Mouse (Mus musculus) MEL (cell line): ENCODE measurements around the gene Cd44. TPM values are rescaled to one million over a fixed set of nuclear protein-coding genes. Genes with fewer than 3 reads are reported as not detected.

ENCODE experiments used
- DNase-seq: peaks from one replicate; pipeline ENCODE4 v3.0.0; 2011; ENCODE audit warnings: low read depth, low spot score
- H3K27ac ChIP-seq: 2 replicates; pipeline ENCODE4 v1.5.1; 2012; ENCODE audit warnings: low read depth, mild to moderate bottlenecking, control low read depth, low read length, moderate library complexity; ENCODE audit not compliant: control insufficient read depth
- H3K27me3 ChIP-seq, 2 experiments: fragments of 150-350 bp in 1 of 2; sonication (generic) in 1 of 2; 2 replicates each; pipeline ENCODE4 v1.6.1; 2012; ENCODE audit warnings: low read length in 2 of 2, mild to moderate bottlenecking in 2 of 2, improper control_type of control experiment in 1 of 2, moderate library complexity in 1 of 2; ENCODE audit not compliant: insufficient read depth in 2 of 2, control insufficient read depth in 1 of 2
- H3K36me3 ChIP-seq, 2 experiments: 2 replicates each; pipeline ENCODE4 v1.6.1; 2012 to 2014; ENCODE audit warnings: low read length in 2 of 2, improper control_type of control experiment in 1 of 2, inconsistent platforms in 1 of 2, mild to moderate bottlenecking in 1 of 2; ENCODE audit not compliant: insufficient read depth in 2 of 2, control insufficient read depth in 1 of 2
- H3K4me1 ChIP-seq, 2 experiments: fragments of 150-350 bp in 1 of 2; sonication (generic) in 1 of 2; 2 replicates each; pipeline ENCODE4 v1.6.1; 2012; ENCODE audit warnings: low read length in 2 of 2, improper control_type of control experiment in 1 of 2, mild to moderate bottlenecking in 1 of 2; ENCODE audit not compliant: insufficient read depth in 2 of 2, control insufficient read depth in 1 of 2
- H3K4me3 ChIP-seq, 2 experiments: fragments of 150-350 bp in 1 of 2; sonication (generic) in 1 of 2; 2 replicates each; pipeline ENCODE4 v1.5.1; 2012; ENCODE audit warnings: low read depth in 2 of 2, low read length in 2 of 2, mild to moderate bottlenecking in 2 of 2, moderate library complexity in 2 of 2, control low read depth in 1 of 2, improper control_type of control experiment in 1 of 2; ENCODE audit not compliant: control insufficient read depth in 1 of 2, insufficient read depth in 1 of 2
- H3K79me2 ChIP-seq: 2 replicates; pipeline ENCODE4 v1.6.1; 2012; ENCODE audit warnings: mild to moderate bottlenecking, low read length, moderate library complexity; ENCODE audit not compliant: control insufficient read depth, poor library complexity, insufficient read depth
- H3K9ac ChIP-seq: 2 replicates; pipeline ENCODE4 v1.6.1; 2012; ENCODE audit warnings: low read depth, mild to moderate bottlenecking, control low read depth, low read length, moderate library complexity; ENCODE audit not compliant: control insufficient read depth, poor library complexity, severe bottlenecking
- H3K9me3 ChIP-seq: fragments of 150-350 bp; sonication (generic); replicated peaks from 2 replicates; pipeline ENCODE4 v1.6.1; 2012; ENCODE audit warnings: mild to moderate bottlenecking, low read length, improper control_type of control experiment, moderate library complexity; ENCODE audit not compliant: insufficient read depth
- BHLHE40 ChIP-seq: IDR thresholded peaks from 2 replicates; pipeline ENCODE4 v1.6.1; 2012; ENCODE audit warnings: low read depth, mild to moderate bottlenecking, inconsistent platforms, low read length, improper control_type of control experiment, borderline replicate concordance
- E2F4 ChIP-seq: IDR thresholded peaks from 2 replicates; pipeline ENCODE4 v1.6.1; 2011; ENCODE audit warnings: low read depth, low read length, improper control_type of control experiment, borderline replicate concordance
- ETS1 ChIP-seq: IDR thresholded peaks from 2 replicates; pipeline ENCODE4 v1.6.1; 2012; ENCODE audit warnings: low read depth, mild to moderate bottlenecking, inconsistent platforms, low read length, improper control_type of control experiment, moderate library complexity
- GABPA ChIP-seq: IDR thresholded peaks from 2 replicates; pipeline ENCODE4 v1.6.1; 2012; ENCODE audit warnings: low read depth, mild to moderate bottlenecking, inconsistent platforms, low read length, improper control_type of control experiment, moderate library complexity
- GATA1 ChIP-seq: IDR thresholded peaks from 2 replicates; pipeline ENCODE4 v1.6.1; 2011; ENCODE audit warnings: low read depth, low read length, improper control_type of control experiment
- HCFC1 ChIP-seq: IDR thresholded peaks from 2 replicates; pipeline ENCODE4 v1.6.1; 2012; ENCODE audit warnings: low read depth, mild to moderate bottlenecking, inconsistent platforms, low read length, improper control_type of control experiment, moderate library complexity
- MAX ChIP-seq: IDR thresholded peaks from 2 replicates; pipeline ENCODE4 v1.6.1; 2011; ENCODE audit warnings: low read length, improper control_type of control experiment
- MAZ ChIP-seq: IDR thresholded peaks from 2 replicates; pipeline ENCODE4 v1.6.1; 2012; ENCODE audit warnings: low read depth, mild to moderate bottlenecking, inconsistent platforms, low read length, improper control_type of control experiment
- MEF2A ChIP-seq: IDR thresholded peaks from 2 replicates; pipeline ENCODE4 v1.6.1; 2014; ENCODE audit warnings: low read depth, mild to moderate bottlenecking, inconsistent platforms, low read length, improper control_type of control experiment; ENCODE audit not compliant: poor library complexity, insufficient replicate concordance, severe bottlenecking; ENCODE audit errors: extremely low read depth
- MYB ChIP-seq: IDR thresholded peaks from 2 replicates; pipeline ENCODE4 v1.6.1; 2011; ENCODE audit warnings: mild to moderate bottlenecking, low read depth, low read length, improper control_type of control experiment
- MYC ChIP-seq: IDR thresholded peaks from 2 replicates; pipeline ENCODE4 v1.6.1; 2011; ENCODE audit warnings: low read depth, mild to moderate bottlenecking, low read length, improper control_type of control experiment, moderate library complexity
- NELFE ChIP-seq: IDR thresholded peaks from 2 replicates; pipeline ENCODE4 v1.6.1; 2011; ENCODE audit warnings: low read depth, low read length, improper control_type of control experiment
- NRF1 ChIP-seq: IDR thresholded peaks from 2 replicates; pipeline ENCODE4 v1.6.1; 2014; ENCODE audit warnings: low read depth, mild to moderate bottlenecking, inconsistent platforms, low read length, improper control_type of control experiment, moderate library complexity; ENCODE audit not compliant: poor library complexity, insufficient read depth, severe bottlenecking
- POLR2AphosphoS2 ChIP-seq: IDR thresholded peaks from 2 replicates; pipeline ENCODE4 v1.6.1; 2011; ENCODE audit warnings: low read length, improper control_type of control experiment
- POLR2AphosphoS5 ChIP-seq: IDR thresholded peaks from 2 replicates; pipeline ENCODE4 v1.6.1; 2012; ENCODE audit warnings: low read depth, borderline replicate concordance, mild to moderate bottlenecking, inconsistent platforms, low read length, moderate library complexity, mixed read lengths
- RAD21 ChIP-seq: IDR thresholded peaks from 2 replicates; pipeline ENCODE4 v1.6.1; 2011; ENCODE audit warnings: mild to moderate bottlenecking, low read depth, low read length, improper control_type of control experiment
- RCOR1 ChIP-seq: IDR thresholded peaks from 2 replicates; pipeline ENCODE4 v1.6.1; 2012; ENCODE audit warnings: low read depth, mild to moderate bottlenecking, inconsistent platforms, low read length, improper control_type of control experiment
- SIN3A ChIP-seq: IDR thresholded peaks from 2 replicates; pipeline ENCODE4 v1.6.1; 2012; ENCODE audit warnings: low read length, improper control_type of control experiment, inconsistent platforms
- SMC3 ChIP-seq: IDR thresholded peaks from 2 replicates; pipeline ENCODE4 v1.6.1; 2011; ENCODE audit warnings: low read depth, low read length, improper control_type of control experiment
- TBP ChIP-seq: IDR thresholded peaks from 2 replicates; pipeline ENCODE4 v1.8.0; 2011; ENCODE audit warnings: low read depth, low read length, improper control_type of control experiment
- TCF12 ChIP-seq: IDR thresholded peaks from 2 replicates; pipeline ENCODE4 v1.6.1; 2014; ENCODE audit warnings: low read depth, mild to moderate bottlenecking, inconsistent platforms, low read length, improper control_type of control experiment, moderate library complexity
- UBTF ChIP-seq: IDR thresholded peaks from 2 replicates; pipeline ENCODE4 v1.6.1; 2012; ENCODE audit warnings: low read depth, mild to moderate bottlenecking, inconsistent platforms, low read length, improper control_type of control experiment, moderate library complexity, borderline replicate concordance; ENCODE audit not compliant: insufficient read depth
- ZNF384 ChIP-seq: IDR thresholded peaks from 2 replicates; pipeline ENCODE4 v1.6.1; 2012; ENCODE audit warnings: low read depth, mild to moderate bottlenecking, inconsistent platforms, low read length, improper control_type of control experiment
- polyA plus RNA-seq, 2 experiments: library from polyadenylated mRNA; stranded (reverse) in 1 of 2; unstranded in 1 of 2; fragments of >175 nt in 1 of 2; fragments of >200 nt in 1 of 2; gene quantifications; 2 replicates each; pipeline versions ENCODE4 v1.2.1 to v1.2.4; 2012; ENCODE audit warnings: low replicate concordance in 2 of 2, low read depth in 1 of 2; ENCODE audit not compliant: insufficient read length in 2 of 2, insufficient read depth in 1 of 2, missing spikeins in 1 of 2
- total RNA-seq: library from RNA; depleted of rRNA; stranded (reverse); fragments of 300-350 nt; gene quantifications from 2 replicates; pipeline ENCODE4 v1.2.3, GENCODE M21; 2012

Gene Cd44
- total and polyA plus RNA-seq, 3 experiments = 43.8 to 226 (median 53.9) TPM

GRCm38 (mm10) chr2:102933142-102933541, 31.7 kb upstream of the Cd44 start:
- TF ChIP-seq GABPA (no peak), MYB (no peak), SMC3 (no peak), SIN3A (no peak), RCOR1 (no peak), RAD21 (no peak), POLR2AphosphoS2 (no peak), TCF12 (no peak), HCFC1 (no peak), E2F4 (no peak), NELFE (no peak), BHLHE40 (no peak), TBP (no peak), UBTF (no peak)
- TF ChIP-seq, all 39 proteins: peak for 0
- Histone ChIP-seq H3K27ac (no peak overlapping the region), H3K9me3 (no peaks in the 10 kb centered on the region), H3K9ac (no peak overlapping the region), H3K4me1 (peaks cover 0 to 4% of the 10 kb centered on the region in 2 experiments; a peak in 1 of 4 replicates), H3K27me3 (peaks cover 0 to 2% of the 10 kb centered on the region in 2 experiments; a peak in 3 of 4 replicates), H3K79me2 (no peaks in the 10 kb centered on the region), H3K4me3 (no peak overlapping the region), H3K36me3 (peaks cover 0 to 2% of the 10 kb centered on the region in 2 experiments; a peak in 1 of 4 replicates)
- DNase-seq = no peak

GRCm38 (mm10) chr2:102932667-102933066, 31.2 kb upstream of the Cd44 start:
- no peak for TF ChIP-seq GATA1
- no peak for TF ChIP-seq ZNF384
- TF ChIP-seq TCF12 = no peak
- TF ChIP-seq MYB = no peak
- no peak for TF ChIP-seq NRF1
- TF ChIP-seq E2F4 = no peak
- no peak for TF ChIP-seq ETS1
- TF ChIP-seq MAZ = no peak
- no peak for TF ChIP-seq UBTF
- TF ChIP-seq BHLHE40 = no peak
- TF ChIP-seq POLR2AphosphoS5 = no peak
- TF ChIP-seq SIN3A = no peak
- TF ChIP-seq TBP = no peak
- no peak for TF ChIP-seq MYC
- TF ChIP-seq RCOR1 = no peak
- no peak for TF ChIP-seq MAX
- TF ChIP-seq MEF2A = no peak
- Histone ChIP-seq H3K9me3 (no peaks in the 10 kb centered on the region), H3K9ac (no peak overlapping the region), H3K36me3 (peaks cover 0 to 2% of the 10 kb centered on the region in 2 experiments; a peak in 1 of 4 replicates), H3K4me3 (no peak overlapping the region), H3K27ac (no peak overlapping the region), H3K79me2 (no peaks in the 10 kb centered on the region), H3K4me1 (peaks cover 0 to 4% of the 10 kb centered on the region in 2 experiments; a peak in 1 of 4 replicates), H3K27me3 (peaks cover 0 to 2% of the 10 kb centered on the region in 2 experiments; a peak in 3 of 4 replicates)
- no peak for DNase-seq
